Mouse (Mus musculus): ENCODE results near the gene Lzic. TPM values are rescaled to one million over a fixed set of nuclear protein-coding genes. Genes with fewer than 3 reads are reported as not detected.

Lzic gene
- polyA plus RNA-seq, 1 experiment from 2014 or later, result 41.4 TPM

DNA sequence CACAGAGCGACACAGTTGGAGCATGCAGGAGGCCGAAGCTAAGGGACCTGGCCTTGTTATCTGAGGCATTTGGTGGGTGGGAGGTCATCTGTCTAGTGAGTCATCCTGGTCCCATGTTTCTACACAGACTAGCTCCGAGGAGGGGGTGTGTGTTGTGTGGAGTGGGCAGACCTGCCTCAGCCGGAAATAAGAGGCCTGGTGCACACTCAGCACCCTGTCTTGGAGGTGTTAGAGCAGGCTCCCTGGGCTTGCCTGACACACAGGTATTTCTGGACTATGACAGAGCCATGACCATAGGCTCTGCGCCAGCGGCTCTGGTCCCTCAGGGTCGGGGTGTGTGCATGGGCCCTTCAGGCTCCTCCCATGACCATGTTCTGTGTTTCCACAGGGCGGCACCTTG is 54.4 kb downstream of the Lzic start:
- no peaks in the 10 kb centered on the region for H3K9me3 ChIP-seq (ENCODE audit: control insufficient read depth, low read length)
- 53% methylated on average over 8 of the region's 8 CpGs for WGBS
- H3K27me3 ChIP-seq (replicated peaks; ENCODE audit: control insufficient read depth, insufficient read depth, low read length), result no peaks in the 10 kb centered on the region
- no peaks in the 10 kb centered on the region for H3K36me3 ChIP-seq (ENCODE audit: control insufficient read depth, insufficient read depth, low read length)
- H3K4me3 ChIP-seq (ENCODE audit: low read length), result no peak overlapping the region
- no peak overlapping the region for H3K27ac ChIP-seq (ENCODE audit: low read length)
- 0 out of 2 replicates have a peak, but pooled peaks cover 4% of the 10 kb centered on the region for H3K4me1 ChIP-seq (ENCODE audit: control insufficient read depth, insufficient read depth, low read length)
- H3K9ac ChIP-seq (ENCODE audit: low read depth, low read length), result no peak overlapping the region
- peak; percentile 36 for ATAC-seq
- H3K4me2 ChIP-seq (ENCODE audit: low read depth, low read length), result no peak overlapping the region

- Histone ChIP-seq H3K4me3 (ENCODE audit: low read length) (no peak overlapping the region), H3K36me3 (ENCODE audit: control insufficient read depth, insufficient read depth, low read length) (no peaks in the 10 kb centered on the region), H3K9me3 (ENCODE audit: control insufficient read depth, low read length) (no peaks in the 10 kb centered on the region), H3K27ac (ENCODE audit: low read length) (no peak overlapping the region), H3K9ac (ENCODE audit: low read depth, low read length) (no peak overlapping the region), H3K27me3 (replicated peaks; ENCODE audit: control insufficient read depth, insufficient read depth, low read length) (no peaks in the 10 kb centered on the region), H3K4me1 (ENCODE audit: control insufficient read depth, insufficient read depth, low read length) (0 out of 2 replicates have a peak, but pooled peaks cover 4% of the 10 kb centered on the region), H3K4me2 (ENCODE audit: low read depth, low read length) (no peak overlapping the region)
- 75% methylated on average over 5 of the region's 5 CpGs for WGBS
- no peak for ATAC-seq
Measured at GRCm38 (mm10) chr4:149541935-149542334, 56.9 kb downstream of the Lzic start.

GRCm38 (mm10) chr4:149542431-149542830 is 57.4 kb downstream of the Lzic start:
- ATAC-seq, result no peak
- Histone ChIP-seq H3K27ac (ENCODE audit: low read length) (no peak overlapping the region), H3K4me3 (ENCODE audit: low read length) (no peak overlapping the region), H3K9ac (ENCODE audit: low read depth, low read length) (no peak overlapping the region), H3K9me3 (ENCODE audit: control insufficient read depth, low read length) (no peaks in the 10 kb centered on the region), H3K36me3 (ENCODE audit: control insufficient read depth, insufficient read depth, low read length) (no peaks in the 10 kb centered on the region), H3K4me2 (ENCODE audit: low read depth, low read length) (no peak overlapping the region), H3K27me3 (replicated peaks; ENCODE audit: control insufficient read depth, insufficient read depth, low read length) (no peaks in the 10 kb centered on the region), H3K4me1 (ENCODE audit: control insufficient read depth, insufficient read depth, low read length) (0 out of 2 replicates have a peak, but pooled peaks cover 4% of the 10 kb centered on the region)
- 82% methylated on average over 12 of the region's 12 CpGs for WGBS

DNA sequence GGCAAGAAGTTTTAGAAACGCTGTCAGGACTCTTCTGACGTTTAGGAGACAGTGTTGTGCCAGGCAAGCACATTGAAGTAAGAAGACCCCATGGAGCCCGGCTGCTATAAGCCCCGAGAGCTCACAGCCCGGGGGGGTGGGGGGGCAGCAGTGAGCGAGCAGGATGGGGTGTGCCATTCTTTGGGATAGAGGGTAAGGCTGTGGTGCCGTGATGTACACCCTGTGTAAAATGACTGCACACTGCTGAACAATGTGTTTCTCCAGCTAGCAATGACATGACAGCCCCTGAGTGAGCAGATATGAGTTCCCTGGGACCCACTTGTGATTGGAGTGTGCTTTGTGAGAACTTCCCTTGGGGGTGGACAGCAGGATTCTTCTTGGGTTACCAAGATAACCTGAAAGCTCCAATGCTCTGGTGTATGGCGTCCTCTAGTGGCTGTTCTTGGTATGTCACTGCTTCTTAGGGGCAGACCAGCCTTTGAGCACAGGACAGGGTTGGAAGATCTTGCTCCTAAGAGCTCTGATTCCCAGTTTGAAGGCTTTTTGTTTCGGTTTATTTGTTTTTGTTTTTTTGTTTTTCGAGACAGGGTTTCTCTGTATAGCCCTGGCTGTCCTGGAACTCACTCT is 58.0 kb downstream of the Lzic start:
- no peak overlapping the region for H3K9ac ChIP-seq (ENCODE audit: low read depth, low read length)
- no peaks in the 10 kb centered on the region for H3K36me3 ChIP-seq (ENCODE audit: control insufficient read depth, insufficient read depth, low read length)
- H3K4me2 ChIP-seq (ENCODE audit: low read depth, low read length), result no peak overlapping the region
- H3K4me1 ChIP-seq (ENCODE audit: control insufficient read depth, insufficient read depth, low read length), result 0 out of 2 replicates have a peak, but pooled peaks cover 4% of the 10 kb centered on the region
- ATAC-seq, result peak; percentile 45
- no peaks in the 10 kb centered on the region for H3K9me3 ChIP-seq (ENCODE audit: control insufficient read depth, low read length)
- no peaks in the 10 kb centered on the region for H3K27me3 ChIP-seq (replicated peaks; ENCODE audit: control insufficient read depth, insufficient read depth, low read length)
- H3K4me3 ChIP-seq (ENCODE audit: low read length), result no peak overlapping the region
- H3K27ac ChIP-seq (ENCODE audit: low read length), result no peak overlapping the region
- WGBS, result 57% methylated on average over 10 of the region's 10 CpGs

- Histone ChIP-seq H3K9me3 (ENCODE audit: control insufficient read depth, low read length) (no peaks in the 10 kb centered on the region), H3K4me1 (ENCODE audit: control insufficient read depth, insufficient read depth, low read length) (no peaks in the 10 kb centered on the region), H3K4me3 (ENCODE audit: low read length) (no peak overlapping the region), H3K36me3 (ENCODE audit: control insufficient read depth, insufficient read depth, low read length) (no peaks in the 10 kb centered on the region), H3K27ac (ENCODE audit: low read length) (no peak overlapping the region), H3K27me3 (replicated peaks; ENCODE audit: control insufficient read depth, insufficient read depth, low read length) (no peaks in the 10 kb centered on the region), H3K9ac (ENCODE audit: low read depth, low read length) (no peak overlapping the region), H3K4me2 (ENCODE audit: low read depth, low read length) (no peak overlapping the region)
- 73% methylated on average over 8 of the region's 8 CpGs for WGBS
- no peak for ATAC-seq
Measured at GRCm38 (mm10) chr4:149544892-149545291, 59.9 kb downstream of the Lzic start.

Small RNA genes within 50 kb of the gene (microRNA-seq; reads per million reads assigned to microRNA genes)
- gene Mir5616, result 0.68 reads per million

Other genes starting within 250 kb of the Lzic start
- gene Kif1b, start 177.5 kb upstream of the Lzic start, polyA plus RNA-seq (2015; fragmentation: Nextera tagmentation; extraction: Ambion mirVana), result 18.2 and 19.2 TPM in 2 replicates
- gene Ube4b, start 58.5 kb upstream of the Lzic start, polyA plus RNA-seq (2015; fragmentation: Nextera tagmentation; extraction: Ambion mirVana), result 31.1 and 34.4 TPM in 2 replicates
- 1.9 and 2.2 TPM in 2 replicates for gene Rbp7, start 30.3 kb upstream of the Lzic start, polyA plus RNA-seq (2015; fragmentation: Nextera tagmentation; extraction: Ambion mirVana)
- 0.38 and 0.55 TPM in 2 replicates for gene Tmem274, start 7.9 kb upstream of the Lzic start, polyA plus RNA-seq (2015; fragmentation: Nextera tagmentation; extraction: Ambion mirVana)
- gene Nmnat1, start within 50 bp of the Lzic start, polyA plus RNA-seq (2015; fragmentation: Nextera tagmentation; extraction: Ambion mirVana), result 14.7 and 15.2 TPM in 2 replicates
- 41.2 and 46.5 TPM in 2 replicates for gene Ctnnbip1, start 33.0 kb downstream of the Lzic start, polyA plus RNA-seq (2015; fragmentation: Nextera tagmentation; extraction: Ambion mirVana)
- gene Clstn1, start 101.2 kb downstream of the Lzic start, polyA plus RNA-seq (2015; fragmentation: Nextera tagmentation; extraction: Ambion mirVana), result 10.8 and 12.5 TPM in 2 replicates
- 4.8 and 5.2 TPM in 2 replicates for gene Pik3cd, start 217.3 kb downstream of the Lzic start, polyA plus RNA-seq (2015; fragmentation: Nextera tagmentation; extraction: Ambion mirVana)

All from intestine, embryonic 16.5 days (tissue).